Mouse (Mus musculus): ENCODE data around the gene Fig4. TPM values are rescaled to one million over a fixed set of nuclear protein-coding genes. Genes with fewer than 3 reads are reported as not detected.

Fig4 gene
- polyA plus RNA-seq, 1 experiment from 2014 or later: 6.0 TPM

DNA sequence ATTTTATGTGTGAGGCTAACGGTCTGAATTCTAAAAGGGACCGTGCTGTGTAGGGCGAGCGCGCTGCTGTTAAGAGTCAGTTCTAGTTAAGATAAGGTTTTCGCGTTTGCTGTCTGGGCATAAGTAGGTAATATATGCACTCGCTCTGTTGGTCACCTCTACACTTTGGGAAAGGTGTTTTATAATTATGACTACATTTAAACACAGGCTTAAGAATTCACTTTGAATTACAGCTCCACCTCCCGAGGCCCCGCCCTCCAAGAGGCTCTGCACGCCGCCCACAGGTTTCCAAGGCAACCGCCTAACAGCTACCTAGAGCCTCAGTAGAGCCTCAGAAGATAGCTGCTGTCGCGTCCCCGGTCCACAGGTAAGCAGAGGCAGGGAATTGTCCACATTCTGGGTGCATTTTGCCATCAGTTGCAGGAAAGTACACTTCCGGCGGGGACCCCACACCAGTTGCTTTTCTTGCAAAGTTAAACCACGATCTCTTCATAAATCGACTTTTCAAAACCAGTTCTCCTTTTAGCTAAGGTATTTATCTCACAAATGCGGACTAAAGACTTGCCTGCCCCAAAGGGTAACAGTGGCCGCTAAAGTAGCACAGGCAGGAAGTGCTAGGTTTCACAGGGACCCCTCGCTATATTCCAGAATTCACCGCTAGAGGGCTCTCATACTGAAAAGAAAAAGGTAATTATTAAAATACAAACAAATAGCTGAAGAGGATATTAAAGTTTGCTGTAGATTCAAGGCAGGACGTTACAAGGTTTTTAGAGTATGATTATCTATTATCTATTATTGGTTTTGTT is 782 bp upstream of the Fig4 start, which contains the start of gene Ak9:
Gene Ak9 (plus strand): TSS at position 342 of the 806 bp plus-strand sequence.
- Histone ChIP-seq H3K4me1 (ENCODE audit: insufficient read depth) (peaks cover 9% of the 10 kb centered on the region), H3K27me3 (ENCODE audit: insufficient read depth, low read length) (no peaks in the 10 kb centered on the region), H3K4me3 (ENCODE audit: low read depth, low read length) (peak within 1 kb of the TSS; percentile 97), H3K9ac (replicated peaks) (peak within 1 kb of the TSS; percentile 93), H3K4me2 (ENCODE audit: low read depth, low read length) (peak within 1 kb of the TSS; percentile 99), H3K36me3 (replicated peaks; ENCODE audit: insufficient read depth, low read length) (no peaks in the 10 kb centered on the region), H3K27ac (ENCODE audit: low read depth) (peak within 1 kb of the TSS; percentile 90), H3K9me3 (ENCODE audit: low read length) (no peaks in the 10 kb centered on the region)
- ATAC-seq (peak; percentile 81), DNase-seq (peak; percentile 92)
- WGBS (ENCODE audit: insufficient replicate concordance): under 1% methylated on average over 25 of the region's 25 CpGs
- TF ChIP-seq CTCF (IDR thresholded peaks at IDR 0.05; ENCODE audit: low read depth) (peak; percentile 75), EP300 (IDR thresholded peaks at IDR 0.05; ENCODE audit: low read depth) (no peak)

DNA sequence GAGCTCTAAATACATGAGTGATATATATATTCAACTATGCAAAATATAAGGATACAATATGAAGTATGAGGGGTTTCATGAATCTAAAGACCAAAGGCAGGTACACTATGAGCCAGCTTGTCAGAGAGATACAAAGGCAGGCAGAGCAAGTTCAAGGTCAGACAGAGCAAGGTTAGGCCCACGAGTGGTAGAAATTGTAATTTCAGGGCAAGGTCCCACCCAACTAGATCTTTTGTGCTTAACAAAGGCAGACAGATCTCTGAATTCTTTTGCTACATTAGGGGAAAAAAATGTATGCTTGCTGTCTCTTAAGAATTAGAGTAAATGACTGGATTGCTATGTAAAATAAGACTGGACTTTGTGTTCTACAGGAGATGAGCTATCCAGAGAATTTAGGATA is 2.9 kb downstream of the Fig4 start:
- Histone ChIP-seq H3K4me3 (ENCODE audit: low read depth, low read length) (no peak overlapping the region), H3K36me3 (replicated peaks; ENCODE audit: insufficient read depth, low read length) (no peaks in the 10 kb centered on the region), H3K9me3 (ENCODE audit: low read length) (no peaks in the 10 kb centered on the region), H3K4me1 (ENCODE audit: insufficient read depth) (peaks cover 9% of the 10 kb centered on the region), H3K9ac (replicated peaks) (no peak overlapping the region), H3K27me3 (ENCODE audit: insufficient read depth, low read length) (no peaks in the 10 kb centered on the region), H3K27ac (ENCODE audit: low read depth) (no peak overlapping the region), H3K4me2 (ENCODE audit: low read depth, low read length) (no peak overlapping the region)
- no peak for ATAC-seq
- WGBS (ENCODE audit: insufficient replicate concordance): 51% methylated on average over 1 of the region's 1 CpGs
- TF ChIP-seq EP300 (IDR thresholded peaks at IDR 0.05; ENCODE audit: low read depth) (no peak), CTCF (IDR thresholded peaks at IDR 0.05; ENCODE audit: low read depth) (no peak)
- no peak for DNase-seq

DNA sequence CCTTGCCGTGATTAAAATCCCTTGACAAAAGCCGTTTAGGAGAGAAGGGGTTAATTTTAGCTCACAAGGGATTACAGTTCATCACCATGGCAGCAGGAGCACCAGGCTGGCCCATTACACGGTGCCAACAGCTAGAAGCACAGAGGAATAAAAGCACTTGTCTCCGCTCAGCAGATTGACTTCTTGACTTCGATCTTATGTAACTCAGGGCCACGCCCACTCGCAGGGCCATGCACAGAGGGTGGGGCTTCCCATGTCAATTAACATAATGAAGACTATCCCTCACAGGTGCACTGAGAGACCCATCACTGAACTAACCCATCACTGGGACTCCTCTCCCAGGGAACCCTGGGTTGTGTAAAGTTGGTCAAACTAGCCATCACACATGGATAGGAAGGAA is 7.9 kb downstream of the Fig4 start:
- ATAC-seq (no peak), DNase-seq (no peak)
- H3K4me3 ChIP-seq (ENCODE audit: low read depth, low read length): no peak overlapping the region
- no peak overlapping the region for H3K4me2 ChIP-seq (ENCODE audit: low read depth, low read length)
- no peak overlapping the region for H3K27ac ChIP-seq (ENCODE audit: low read depth)
- no peak overlapping the region for H3K9ac ChIP-seq (replicated peaks)
- H3K4me1 ChIP-seq (ENCODE audit: insufficient read depth): no peaks in the 10 kb centered on the region
- TF ChIP-seq EP300 (IDR thresholded peaks at IDR 0.05; ENCODE audit: low read depth) (no peak), CTCF (IDR thresholded peaks at IDR 0.05; ENCODE audit: low read depth) (no peak)
- no peaks in the 10 kb centered on the region for H3K27me3 ChIP-seq (ENCODE audit: insufficient read depth, low read length)
- no peaks in the 10 kb centered on the region for H3K36me3 ChIP-seq (replicated peaks; ENCODE audit: insufficient read depth, low read length)
- no peaks in the 10 kb centered on the region for H3K9me3 ChIP-seq (ENCODE audit: low read length)
- 49% methylated on average over 7 of the region's 7 CpGs for WGBS (ENCODE audit: insufficient replicate concordance)

DNA sequence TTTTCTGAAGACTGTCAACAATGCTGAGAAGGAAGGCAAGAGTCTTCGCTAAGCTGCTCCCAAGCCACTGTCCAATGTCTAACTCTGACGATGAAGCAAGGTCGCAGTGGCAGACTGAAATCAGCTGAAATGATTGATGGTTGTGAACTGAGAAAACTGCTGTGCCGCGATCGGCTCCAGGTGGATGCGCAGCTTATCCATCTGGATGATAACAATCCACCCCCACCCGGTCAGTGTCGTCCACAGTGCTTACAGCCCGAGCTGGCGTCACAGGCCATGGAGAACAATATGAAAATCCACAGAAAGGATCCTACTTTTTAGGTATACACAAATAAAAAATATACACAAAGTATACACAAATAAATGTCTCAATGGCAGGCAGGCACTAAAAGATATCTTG is 8.3 kb downstream of the Fig4 start:
- H3K27me3 ChIP-seq (ENCODE audit: insufficient read depth, low read length): no peaks in the 10 kb centered on the region
- no peak overlapping the region for H3K27ac ChIP-seq (ENCODE audit: low read depth)
- H3K4me2 ChIP-seq (ENCODE audit: low read depth, low read length): no peak overlapping the region
- no peaks in the 10 kb centered on the region for H3K36me3 ChIP-seq (replicated peaks; ENCODE audit: insufficient read depth, low read length)
- H3K9me3 ChIP-seq (ENCODE audit: low read length): no peaks in the 10 kb centered on the region
- H3K4me1 ChIP-seq (ENCODE audit: insufficient read depth): no peaks in the 10 kb centered on the region
- WGBS (ENCODE audit: insufficient replicate concordance): 82% methylated on average over 11 of the region's 11 CpGs
- TF ChIP-seq CTCF (IDR thresholded peaks at IDR 0.05; ENCODE audit: low read depth) (no peak), EP300 (IDR thresholded peaks at IDR 0.05; ENCODE audit: low read depth) (no peak)
- no peak overlapping the region for H3K9ac ChIP-seq (replicated peaks)
- DNase-seq (no peak), ATAC-seq (no peak)
- H3K4me3 ChIP-seq (ENCODE audit: low read depth, low read length): no peak overlapping the region

DNA sequence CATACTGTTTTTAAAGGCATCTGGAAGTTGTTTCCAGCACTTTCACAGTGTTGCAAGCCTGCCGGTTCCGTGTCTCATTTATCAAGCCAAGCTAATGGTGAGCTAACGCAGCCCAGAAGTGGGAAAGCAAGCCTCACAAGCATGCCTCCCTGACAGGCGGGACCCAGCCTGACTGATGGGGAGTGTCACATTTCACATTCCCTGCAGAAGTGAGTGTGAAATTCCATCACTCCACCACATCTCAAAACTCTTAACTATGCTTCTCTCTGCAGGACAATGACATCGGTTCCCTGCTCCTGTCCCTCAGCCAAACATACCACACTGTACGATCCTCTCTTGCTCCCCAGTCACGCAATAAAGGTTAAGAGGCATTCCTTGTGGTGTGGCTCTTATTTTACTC is 10.0 kb downstream of the Fig4 start:
- TF ChIP-seq CTCF (IDR thresholded peaks at IDR 0.05; ENCODE audit: low read depth) (no peak), EP300 (IDR thresholded peaks at IDR 0.05; ENCODE audit: low read depth) (no peak)
- no peak for DNase-seq
- ATAC-seq: no peak

DNA sequence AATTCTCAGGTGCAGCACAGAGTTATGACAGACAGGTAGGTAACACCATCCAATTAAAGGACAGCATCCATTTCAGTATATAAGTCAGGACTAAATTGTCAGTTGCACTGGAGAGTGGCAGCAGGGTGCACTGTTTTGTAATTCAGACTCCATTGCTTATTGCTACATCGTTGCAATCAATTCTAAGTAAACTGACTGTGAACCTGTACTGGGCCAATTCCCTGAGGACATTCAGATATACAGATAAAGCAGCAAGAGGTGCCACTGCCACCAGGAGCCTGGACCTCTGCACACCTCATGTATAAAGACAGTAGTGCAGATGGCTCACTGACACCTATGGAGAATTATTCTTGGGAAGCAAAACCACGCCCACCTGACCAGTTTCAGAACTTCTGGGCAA is 12.0 kb downstream of the Fig4 start:
- no peaks in the 10 kb centered on the region for H3K9me3 ChIP-seq (ENCODE audit: low read length)
- H3K4me2 ChIP-seq (ENCODE audit: low read depth, low read length): no peak overlapping the region
- TF ChIP-seq CTCF (IDR thresholded peaks at IDR 0.05; ENCODE audit: low read depth) (no peak), EP300 (IDR thresholded peaks at IDR 0.05; ENCODE audit: low read depth) (no peak)
- no peak overlapping the region for H3K4me3 ChIP-seq (ENCODE audit: low read depth, low read length)
- no peak for DNase-seq
- H3K36me3 ChIP-seq (replicated peaks; ENCODE audit: insufficient read depth, low read length): no peaks in the 10 kb centered on the region
- H3K27me3 ChIP-seq (ENCODE audit: insufficient read depth, low read length): no peaks in the 10 kb centered on the region
- no peaks in the 10 kb centered on the region; the same call in 1 of the 2 replicates for H3K4me1 ChIP-seq (ENCODE audit: insufficient read depth)
- ATAC-seq: peak; percentile 82
- no peak overlapping the region for H3K27ac ChIP-seq (ENCODE audit: low read depth)
- no peak overlapping the region for H3K9ac ChIP-seq (replicated peaks)
- WGBS (ENCODE audit: insufficient replicate concordance): 65% methylated on average over 2 of the region's 2 CpGs

More for the DNA sequence above, 10.0 kb downstream of the Fig4 start:
- Histone ChIP-seq H3K9ac (replicated peaks) (no peak overlapping the region), H3K36me3 (replicated peaks; ENCODE audit: insufficient read depth, low read length) (no peaks in the 10 kb centered on the region), H3K4me1 (ENCODE audit: insufficient read depth) (no peaks in the 10 kb centered on the region; the same call in 1 of the 2 replicates), H3K27ac (ENCODE audit: low read depth) (no peak overlapping the region), H3K9me3 (ENCODE audit: low read length) (no peaks in the 10 kb centered on the region), H3K4me3 (ENCODE audit: low read depth, low read length) (no peak overlapping the region), H3K27me3 (ENCODE audit: insufficient read depth, low read length) (no peaks in the 10 kb centered on the region), H3K4me2 (ENCODE audit: low read depth, low read length) (no peak overlapping the region)
- 30% methylated on average over 7 of the region's 7 CpGs for WGBS (ENCODE audit: insufficient replicate concordance)
